Mouse (Mus musculus) kidney, embryonic 14.5 days (tissue): Measurements from ENCODE around the gene Lmod1. TPM values are rescaled to one million over a fixed set of nuclear protein-coding genes. Genes with fewer than 3 reads are reported as not detected.

Source experiments
- ATAC-seq: fragments of 200-750 bp; cut with Nextera tagmentation; 2 replicates; pipeline ENCODE4 v1.8.0; 2017; ENCODE audit warnings: moderate number of reproducible peaks, mild to moderate bottlenecking, moderate TSS enrichment, moderate library complexity; ENCODE audit not compliant: low FRiP score, low TSS enrichment
- H3K27ac ChIP-seq: fragments of 300-500 bp; sonication (generic); 2 replicates; pipeline ENCODE4 v1.5.1; 2014; ENCODE audit warnings: low read depth, mild to moderate bottlenecking, low read length, moderate library complexity, mixed read lengths
- H3K27me3 ChIP-seq: fragments of 300-500 bp; sonication (generic); 2 replicates; pipeline ENCODE4 v1.6.1; 2014; ENCODE audit warnings: mild to moderate bottlenecking, low read length; ENCODE audit not compliant: control insufficient read depth, insufficient read depth
- H3K36me3 ChIP-seq: fragments of 300-500 bp; sonication (generic); 2 replicates; pipeline ENCODE4 v1.6.1; 2014; ENCODE audit warnings: low read length, mixed read lengths; ENCODE audit not compliant: control insufficient read depth, insufficient read depth
- H3K4me1 ChIP-seq: fragments of 300-500 bp; sonication (generic); 2 replicates; pipeline ENCODE4 v1.6.1; 2014; ENCODE audit warnings: low read length, mixed read lengths; ENCODE audit not compliant: control insufficient read depth, insufficient read depth
- H3K4me2 ChIP-seq: fragments of 300-500 bp; sonication (generic); replicated peaks from 2 replicates; pipeline ENCODE4 v1.6.1; 2014; ENCODE audit warnings: low read depth, mild to moderate bottlenecking, low read length
- H3K4me3 ChIP-seq: fragments of 300-500 bp; sonication (generic); 2 replicates; pipeline ENCODE4 v1.5.1; 2014; ENCODE audit warnings: mild to moderate bottlenecking, low read length
- H3K9ac ChIP-seq: fragments of 300-500 bp; sonication (generic); 2 replicates; pipeline ENCODE4 v1.6.1; 2014; ENCODE audit warnings: low read depth, mild to moderate bottlenecking, low read length, moderate library complexity
- H3K9me3 ChIP-seq: fragments of 300-500 bp; sonication (generic); 2 replicates; pipeline ENCODE4 v1.6.1; 2016; ENCODE audit warnings: low read length; ENCODE audit not compliant: control insufficient read depth
- WGBS: fragments of 180-500 bp; shearing (Covaris S2); extraction: QIAGEN DNeasy Blood & Tissue Kit; methylation state at CpG from one replicate; pipeline ENCODE4 v1.1.7; 2014; 5-methylcytosine and 5-hydroxymethylcytosine counted together
- polyA plus RNA-seq: library from polyadenylated mRNA; unstranded; fragments of >200 nt; fragmentation: Nextera tagmentation; extraction: Ambion mirVana; gene quantifications from 2 replicates; pipeline ENCODE4 v1.2.1, GENCODE M21; 2014

Lmod1 gene
- 0.27 and 0.55 TPM in 2 replicates for polyA plus RNA-seq

GRCm38 (mm10) chr1:135324571-135324970 is at the start of gene Lmod1:
Gene Lmod1, plus strand, starts transcription at chr1:135324807.
- 5% methylated on average over 8 of the region's 8 CpGs for WGBS
- no peak within 1 kb of the TSS for H3K27ac ChIP-seq
- peaks cover 8% of the 10 kb centered on the region for H3K4me1 ChIP-seq
- 0 out of 2 replicates have a peak within 1 kb of the TSS, but pooled peaks have one; percentile 18 for H3K9ac ChIP-seq
- peak; percentile 92 for ATAC-seq
- peak within 1 kb of the TSS; percentile 41 for H3K4me2 ChIP-seq
- no peaks in the 10 kb centered on the region for H3K9me3 ChIP-seq
- no peaks in the 10 kb centered on the region for H3K36me3 ChIP-seq
- H3K27me3 ChIP-seq, result no peaks in the 10 kb centered on the region
- H3K4me3 ChIP-seq, result peak within 1 kb of the TSS; percentile 12

GRCm38 (mm10) chr1:135280646-135281045 is 44.0 kb upstream of the Lmod1 start:
- Histone ChIP-seq H3K9ac (no peak overlapping the region), H3K4me2 (no peak overlapping the region), H3K4me3 (no peak overlapping the region), H3K36me3 (peaks cover 30% of the 10 kb centered on the region), H3K27me3 (no peaks in the 10 kb centered on the region), H3K4me1 (no peaks in the 10 kb centered on the region), H3K9me3 (no peaks in the 10 kb centered on the region), H3K27ac (no peak overlapping the region)
- 82% methylated on average over 9 of the region's 9 CpGs for WGBS
- no peak for ATAC-seq

DNA sequence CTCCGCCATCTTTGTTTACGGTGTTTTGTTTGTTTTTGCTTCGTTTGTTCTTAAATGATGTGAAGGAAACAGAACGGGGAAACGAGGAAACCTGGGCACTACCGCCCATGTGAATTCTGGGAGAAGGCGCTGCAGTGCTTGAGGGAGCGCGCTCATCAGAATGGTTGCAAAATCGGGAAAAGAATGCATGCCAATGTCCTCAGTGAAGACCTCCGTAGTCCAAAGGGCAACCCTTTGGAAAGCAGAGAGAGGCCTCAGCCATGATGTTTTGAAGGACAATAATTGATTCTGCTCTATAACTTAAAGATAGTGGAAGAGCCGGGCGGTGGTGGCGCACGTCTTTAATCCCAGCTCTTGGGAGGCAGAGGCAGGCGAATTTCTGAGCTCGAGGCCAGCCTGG is 42.8 kb upstream of the Lmod1 start:
- Histone ChIP-seq H3K9me3 (no peaks in the 10 kb centered on the region), H3K4me3 (no peak overlapping the region)
- WGBS, result 96% methylated on average over 17 of the region's 17 CpGs

GRCm38 (mm10) chr1:135282536-135283286 is 41.9 kb upstream of the Lmod1 start:
- Histone ChIP-seq H3K4me2 (peak overlapping the region; percentile 58), H3K36me3 (peaks cover 12% of the 10 kb centered on the region), H3K9ac (peak overlapping the region; percentile 83), H3K4me3 (peak overlapping the region; percentile 76), H3K27ac (peak overlapping the region; percentile 21; the same call in 1 of the 2 replicates), H3K27me3 (no peaks in the 10 kb centered on the region), H3K9me3 (no peaks in the 10 kb centered on the region), H3K4me1 (no peaks in the 10 kb centered on the region)
- no peak for ATAC-seq
- WGBS, result 36% methylated on average over 13 of the region's 13 CpGs

More for the DNA sequence above, 42.8 kb upstream of the Lmod1 start:
- ATAC-seq, result no peak
- peaks cover 21% of the 10 kb centered on the region for H3K36me3 ChIP-seq
- H3K4me2 ChIP-seq, result no peak overlapping the region
- H3K27ac ChIP-seq, result no peak overlapping the region
- no peaks in the 10 kb centered on the region for H3K27me3 ChIP-seq
- H3K4me1 ChIP-seq, result no peaks in the 10 kb centered on the region
- H3K9ac ChIP-seq, result no peak overlapping the region

GRCm38 (mm10) chr1:135283287-135283825 is 41.3 kb upstream of the Lmod1 start:
- WGBS, result under 1% methylated on average over 48 of the region's 48 CpGs
- no peaks in the 10 kb centered on the region for H3K9me3 ChIP-seq
- peak overlapping the region; percentile 83 for H3K9ac ChIP-seq
- H3K36me3 ChIP-seq, result peaks cover 6% of the 10 kb centered on the region; the same call in 1 of the 2 replicates
- H3K4me1 ChIP-seq, result no peaks in the 10 kb centered on the region
- no peaks in the 10 kb centered on the region for H3K27me3 ChIP-seq
- peak overlapping the region; percentile 58 for H3K4me2 ChIP-seq
- H3K27ac ChIP-seq, result peak overlapping the region; percentile 21; the same call in 1 of the 2 replicates
- H3K4me3 ChIP-seq, result peak overlapping the region; percentile 76
- peak; percentile 74 for ATAC-seq

DNA sequence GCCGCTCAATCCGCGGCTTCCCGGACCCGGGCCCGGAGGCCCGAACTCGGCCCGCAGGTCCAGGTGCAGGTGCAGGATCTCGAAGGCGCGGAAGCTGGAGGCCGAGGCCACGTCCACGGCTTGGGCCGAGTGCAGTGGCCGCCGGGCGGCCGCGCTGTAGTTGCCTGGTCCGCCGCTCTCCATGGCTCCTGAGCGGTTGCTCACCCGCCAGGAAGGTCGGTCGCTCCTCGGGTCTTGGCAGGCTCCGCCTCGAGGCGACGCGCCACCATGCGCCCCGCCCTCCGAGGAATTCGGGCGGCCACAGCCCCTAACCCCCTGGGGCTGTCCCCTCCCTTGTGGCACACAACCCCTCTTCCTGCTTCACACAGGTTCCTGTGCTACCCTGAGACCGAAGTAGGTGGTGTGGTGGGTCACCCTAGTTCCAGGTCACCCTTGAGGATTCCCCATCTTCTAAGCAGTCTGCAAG is 40.7 kb upstream of the Lmod1 start, which contains the start of gene Rnpep:
TSS of gene Rnpep (minus strand) at position 259 of the 466 bp plus-strand sequence.
- H3K27ac ChIP-seq, result peak within 1 kb of the TSS; percentile 21; the same call in 1 of the 2 replicates
- peak within 1 kb of the TSS; percentile 76 for H3K4me3 ChIP-seq
- peak; percentile 90 for ATAC-seq
- peaks cover 1% of the 10 kb centered on the region; the same call in 1 of the 2 replicates for H3K36me3 ChIP-seq
- peak within 1 kb of the TSS; percentile 58 for H3K4me2 ChIP-seq
- H3K27me3 ChIP-seq, result no peaks in the 10 kb centered on the region
- H3K9me3 ChIP-seq, result no peaks in the 10 kb centered on the region
- H3K9ac ChIP-seq, result peak within 1 kb of the TSS; percentile 83
- H3K4me1 ChIP-seq, result no peaks in the 10 kb centered on the region
- under 1% methylated on average over 38 of the region's 39 CpGs for WGBS

GRCm38 (mm10) chr1:135286311-135286710 is 38.3 kb upstream of the Lmod1 start:
- Histone ChIP-seq H3K4me2 (no peak overlapping the region), H3K9me3 (no peaks in the 10 kb centered on the region), H3K36me3 (no peaks in the 10 kb centered on the region), H3K27me3 (no peaks in the 10 kb centered on the region), H3K4me3 (no peak overlapping the region), H3K4me1 (no peaks in the 10 kb centered on the region), H3K27ac (no peak overlapping the region), H3K9ac (no peak overlapping the region)
- 65% methylated on average over 2 of the region's 2 CpGs for WGBS
- no peak for ATAC-seq

DNA sequence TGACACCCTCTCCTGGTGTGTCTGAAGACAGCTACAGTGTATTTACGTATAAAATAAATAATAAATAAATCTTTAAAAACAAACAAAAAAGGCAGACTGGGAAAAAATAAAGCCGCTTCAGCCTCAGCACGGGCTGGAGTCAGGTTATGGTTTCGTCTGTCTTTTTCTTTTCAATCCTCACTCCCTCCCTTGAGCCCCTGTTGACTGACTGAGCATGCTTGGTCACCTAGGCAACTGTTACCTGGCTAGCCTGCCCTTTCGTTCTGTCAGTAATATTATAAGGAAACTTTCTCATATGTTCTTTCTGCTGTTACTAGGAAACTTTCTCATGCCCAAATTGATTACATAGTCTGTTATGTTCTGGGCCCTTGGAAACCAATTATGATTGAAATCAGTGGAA is 33.7 kb upstream of the Lmod1 start:
- 78% methylated on average over 5 of the region's 5 CpGs for WGBS
- no peaks in the 10 kb centered on the region for H3K9me3 ChIP-seq
- no peak overlapping the region for H3K4me2 ChIP-seq
- no peak overlapping the region for H3K4me3 ChIP-seq
- no peak overlapping the region for H3K27ac ChIP-seq
- ATAC-seq, result no peak
- peaks cover 12% of the 10 kb centered on the region; the same call in 1 of the 2 replicates for H3K36me3 ChIP-seq
- no peaks in the 10 kb centered on the region for H3K27me3 ChIP-seq
- H3K4me1 ChIP-seq, result no peaks in the 10 kb centered on the region
- no peak overlapping the region for H3K9ac ChIP-seq

DNA sequence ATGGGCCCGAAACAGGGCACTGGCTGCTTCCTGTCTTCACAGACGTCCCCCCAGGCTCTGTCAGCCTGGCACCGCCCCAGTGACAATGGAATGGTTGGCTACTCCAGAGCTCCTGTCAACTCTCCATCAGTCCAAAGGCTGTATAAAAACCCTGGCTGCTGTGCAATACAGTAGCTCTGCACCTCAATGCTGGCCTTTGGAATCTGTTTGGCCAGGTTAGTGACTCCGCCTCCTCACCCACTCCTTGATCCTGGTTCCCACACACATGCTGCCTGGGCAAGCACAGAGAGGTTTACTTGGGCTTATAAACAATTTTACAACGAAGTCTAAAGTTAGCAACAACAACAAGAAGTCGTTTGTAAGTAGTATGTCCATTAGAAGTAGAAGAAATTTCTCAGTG is 13.3 kb upstream of the Lmod1 start:
- no peak overlapping the region for H3K27ac ChIP-seq
- H3K9ac ChIP-seq, result no peak overlapping the region
- H3K27me3 ChIP-seq, result no peaks in the 10 kb centered on the region
- 81% methylated on average over 6 of the region's 6 CpGs for WGBS
- peaks cover 32% of the 10 kb centered on the region for H3K36me3 ChIP-seq
- peaks cover 8% of the 10 kb centered on the region; the same call in 1 of the 2 replicates for H3K4me1 ChIP-seq
- no peak overlapping the region; the same call in 1 of the 2 replicates for H3K4me2 ChIP-seq
- H3K9me3 ChIP-seq, result no peaks in the 10 kb centered on the region
- no peak overlapping the region for H3K4me3 ChIP-seq
- no peak for ATAC-seq
